Mouse (Mus musculus) limb, embryonic 15.5 days (tissue): ENCODE data around the gene Enpp1. TPM values are rescaled to one million over a fixed set of nuclear protein-coding genes. Genes with fewer than 3 reads are reported as not detected.

Experiments
- ATAC-seq: fragments of 200-750 bp; cut with Nextera tagmentation; 2 replicates; pipeline ENCODE4 v1.8.0; 2017; ENCODE audit warnings: low read depth, moderate TSS enrichment; ENCODE audit not compliant: insufficient number of reproducible peaks, low FRiP score, low TSS enrichment
- H3K27ac ChIP-seq: fragments of 300-500 bp; sonication (generic); 2 replicates; pipeline ENCODE4 v1.5.1; 2015; ENCODE audit warnings: moderate library complexity, mild to moderate bottlenecking, inconsistent platforms
- H3K27me3 ChIP-seq: fragments of 300-500 bp; sonication (generic); 2 replicates; pipeline ENCODE4 v1.6.1; 2015; ENCODE audit warnings: inconsistent platforms
- H3K36me3 ChIP-seq: fragments of 300-500 bp; sonication (generic); 2 replicates; pipeline ENCODE4 v1.6.1; 2015; ENCODE audit warnings: inconsistent platforms
- H3K4me1 ChIP-seq: fragments of 300-500 bp; sonication (generic); 2 replicates; pipeline ENCODE4 v1.6.1; 2015; ENCODE audit warnings: inconsistent platforms
- H3K4me2 ChIP-seq: fragments of 300-500 bp; sonication (generic); 2 replicates; pipeline ENCODE4 v1.6.1; 2015; ENCODE audit warnings: mild to moderate bottlenecking, inconsistent platforms
- H3K4me3 ChIP-seq: fragments of 300-500 bp; sonication (generic); 2 replicates; pipeline ENCODE4 v1.5.1; 2015; ENCODE audit warnings: mild to moderate bottlenecking, inconsistent platforms
- H3K9ac ChIP-seq: fragments of 300-500 bp; sonication (generic); 2 replicates; pipeline ENCODE4 v1.6.1; 2015; ENCODE audit warnings: inconsistent platforms
- H3K9me3 ChIP-seq: fragments of 300-500 bp; sonication (generic); 2 replicates; pipeline ENCODE4 v1.6.1; 2016; ENCODE audit warnings: inconsistent platforms
- WGBS: fragments of 180-500 bp; shearing (Covaris S2); methylation state at CpG from one replicate; pipeline ENCODE4 v1.1.7; 2015; 5-methylcytosine and 5-hydroxymethylcytosine counted together
- polyA plus RNA-seq: library from polyadenylated mRNA; unstranded; fragments of >200 nt; fragmentation: Nextera tagmentation; extraction: Ambion mirVana; gene quantifications from 2 replicates; pipeline ENCODE4 v1.2.1, GENCODE M21; 2015

Enpp1 gene
- polyA plus RNA-seq, 1 experiment from 2014 or later: 9.4 TPM

DNA sequence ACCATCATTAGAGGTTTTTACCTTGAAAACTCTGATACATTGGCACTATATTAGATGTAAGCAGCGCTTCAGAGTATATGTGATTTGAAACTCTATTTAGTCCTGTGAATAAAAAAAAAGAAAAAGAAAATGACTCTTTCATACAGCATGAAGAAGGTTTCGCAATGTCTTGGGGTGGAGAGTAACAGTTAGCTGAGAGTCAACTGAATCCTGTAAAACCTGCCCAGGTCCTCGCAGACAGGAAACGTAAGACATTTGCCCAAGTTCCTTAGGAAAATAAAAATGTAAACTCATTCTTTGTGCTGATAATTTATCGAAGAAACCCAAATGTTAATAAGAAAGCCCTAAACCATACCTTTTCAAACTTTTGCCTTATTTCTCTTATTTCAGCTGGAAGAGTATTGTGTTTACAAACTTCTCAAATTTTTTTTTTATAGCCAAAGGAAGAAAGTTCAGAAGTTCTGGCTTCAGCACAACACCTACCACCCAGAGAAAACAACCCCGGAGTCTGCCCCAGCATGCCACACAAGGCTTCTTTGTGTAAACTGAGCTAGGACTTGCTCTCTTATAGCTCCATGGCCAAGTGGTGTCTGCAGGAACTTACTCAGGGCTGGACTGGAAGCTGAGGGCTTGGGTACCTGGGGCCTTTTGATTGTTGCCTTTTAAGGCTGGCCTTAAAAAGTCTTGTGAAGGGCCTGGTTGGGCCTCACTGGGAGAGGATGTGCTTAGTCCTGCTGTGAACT lies 63.8 kb downstream of the Enpp1 start:
- no peaks in the 10 kb centered on the region for H3K4me1 ChIP-seq
- no peak overlapping the region for H3K9ac ChIP-seq
- H3K36me3 ChIP-seq: no peaks in the 10 kb centered on the region
- no peak overlapping the region for H3K4me3 ChIP-seq
- peak overlapping the region; percentile 50; the same call in 1 of the 2 replicates for H3K27ac ChIP-seq
- WGBS: 59% methylated on average over 6 of the region's 6 CpGs
- ATAC-seq: no peak
- H3K9me3 ChIP-seq: no peaks in the 10 kb centered on the region
- no peak overlapping the region for H3K4me2 ChIP-seq
- H3K27me3 ChIP-seq: no peaks in the 10 kb centered on the region

DNA sequence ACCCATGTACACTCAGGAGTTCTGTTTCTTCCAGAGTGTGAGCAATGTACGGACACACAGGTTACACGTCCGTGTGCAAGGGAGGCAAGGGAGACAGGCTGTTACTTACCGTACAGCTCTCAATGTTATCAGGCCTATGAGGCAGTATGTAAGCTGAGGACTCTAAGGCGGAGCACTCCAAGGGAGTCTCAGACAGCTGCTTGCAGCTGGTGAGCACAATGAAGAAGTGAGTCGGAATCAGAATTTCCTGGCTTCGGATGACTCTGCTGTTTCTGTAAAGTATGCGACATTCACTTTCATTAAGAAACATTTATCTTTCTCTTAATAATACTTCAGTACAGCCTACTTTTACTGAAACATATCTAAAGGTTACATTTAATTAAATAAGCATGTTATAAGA lies 66.8 kb downstream of the Enpp1 start:
- Histone ChIP-seq H3K4me3 (no peak overlapping the region), H3K27ac (no peak overlapping the region), H3K4me1 (no peaks in the 10 kb centered on the region), H3K27me3 (no peaks in the 10 kb centered on the region), H3K4me2 (no peak overlapping the region), H3K9ac (no peak overlapping the region), H3K9me3 (no peaks in the 10 kb centered on the region), H3K36me3 (no peaks in the 10 kb centered on the region)
- ATAC-seq: no peak
- 87% methylated on average over 8 of the region's 8 CpGs for WGBS

GRCm38 (mm10) chr10:24642796-24643580 lies 69.0 kb downstream of the Enpp1 start:
- Histone ChIP-seq H3K36me3 (no peaks in the 10 kb centered on the region), H3K9me3 (no peaks in the 10 kb centered on the region), H3K9ac (no peak overlapping the region), H3K4me3 (no peak overlapping the region), H3K27me3 (no peaks in the 10 kb centered on the region), H3K27ac (no peak overlapping the region), H3K4me1 (peaks cover 14% of the 10 kb centered on the region), H3K4me2 (no peak overlapping the region)
- ATAC-seq: no peak
- 74% methylated on average over 11 of the region's 11 CpGs for WGBS

DNA sequence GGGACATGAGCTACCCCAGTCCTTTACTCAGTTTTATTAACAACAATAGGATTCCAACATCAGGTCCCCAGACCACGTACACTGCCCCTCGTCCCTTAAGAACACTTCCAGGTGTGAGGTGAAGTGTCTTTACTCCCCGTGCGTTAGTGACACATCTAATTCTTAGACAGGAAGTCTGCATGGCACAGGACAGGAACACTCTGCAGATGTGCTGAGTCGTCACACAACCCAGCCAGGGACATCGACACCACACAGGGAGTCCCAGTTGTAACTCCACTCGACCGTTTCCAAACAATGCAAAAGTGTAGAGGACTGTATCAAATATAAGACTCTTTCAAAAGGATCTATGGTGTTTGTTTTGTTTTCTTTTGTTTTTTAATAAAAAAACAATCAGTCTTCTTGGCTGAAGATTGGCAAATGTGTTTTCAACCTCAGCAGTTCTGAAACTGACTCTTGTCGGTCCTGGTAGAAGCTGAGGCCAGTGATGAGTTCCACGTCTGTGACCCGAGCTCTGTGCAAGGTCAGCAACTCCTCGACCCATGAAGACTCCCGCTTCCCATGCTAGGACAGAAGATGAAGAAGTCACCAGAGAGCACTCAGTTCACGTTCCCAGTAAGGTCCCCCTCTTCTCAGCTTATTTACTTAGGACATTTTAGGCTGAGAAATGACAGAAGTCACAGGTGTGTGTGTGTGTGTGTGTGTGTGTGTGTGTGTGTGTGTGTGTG lies 70.4 kb downstream of the Enpp1 start:
- H3K9ac ChIP-seq: no peak overlapping the region
- no peaks in the 10 kb centered on the region for H3K9me3 ChIP-seq
- H3K4me2 ChIP-seq: no peak overlapping the region
- H3K27ac ChIP-seq: no peak overlapping the region
- no peak overlapping the region for H3K4me3 ChIP-seq
- no peaks in the 10 kb centered on the region for H3K27me3 ChIP-seq
- no peak for ATAC-seq
- peaks cover 14% of the 10 kb centered on the region for H3K4me1 ChIP-seq
- H3K36me3 ChIP-seq: no peaks in the 10 kb centered on the region
- WGBS: 61% methylated on average over 14 of the region's 14 CpGs

- Histone ChIP-seq H3K9ac (no peak overlapping the region), H3K36me3 (no peaks in the 10 kb centered on the region), H3K4me3 (no peak overlapping the region), H3K4me2 (no peak overlapping the region), H3K4me1 (peaks cover 14% of the 10 kb centered on the region), H3K27me3 (no peaks in the 10 kb centered on the region), H3K27ac (no peak overlapping the region), H3K9me3 (no peaks in the 10 kb centered on the region)
- 63% methylated on average over 6 of the region's 6 CpGs for WGBS
- no peak for ATAC-seq
These were observed 71.6 kb downstream of the Enpp1 start for GRCm38 (mm10) chr10:24640186-24640875.

- no peak for ATAC-seq
- peaks cover 14% of the 10 kb centered on the region for H3K4me1 ChIP-seq
- H3K27ac ChIP-seq: no peak overlapping the region
- no peak overlapping the region for H3K9ac ChIP-seq
- no peaks in the 10 kb centered on the region for H3K9me3 ChIP-seq
- no peak overlapping the region for H3K4me2 ChIP-seq
- H3K27me3 ChIP-seq: no peaks in the 10 kb centered on the region
- no peak overlapping the region for H3K4me3 ChIP-seq
- no peaks in the 10 kb centered on the region for H3K36me3 ChIP-seq
- WGBS: 47% methylated on average over 7 of the region's 7 CpGs
These were observed 72.4 kb downstream of the Enpp1 start for GRCm38 (mm10) chr10:24639596-24639995.

DNA sequence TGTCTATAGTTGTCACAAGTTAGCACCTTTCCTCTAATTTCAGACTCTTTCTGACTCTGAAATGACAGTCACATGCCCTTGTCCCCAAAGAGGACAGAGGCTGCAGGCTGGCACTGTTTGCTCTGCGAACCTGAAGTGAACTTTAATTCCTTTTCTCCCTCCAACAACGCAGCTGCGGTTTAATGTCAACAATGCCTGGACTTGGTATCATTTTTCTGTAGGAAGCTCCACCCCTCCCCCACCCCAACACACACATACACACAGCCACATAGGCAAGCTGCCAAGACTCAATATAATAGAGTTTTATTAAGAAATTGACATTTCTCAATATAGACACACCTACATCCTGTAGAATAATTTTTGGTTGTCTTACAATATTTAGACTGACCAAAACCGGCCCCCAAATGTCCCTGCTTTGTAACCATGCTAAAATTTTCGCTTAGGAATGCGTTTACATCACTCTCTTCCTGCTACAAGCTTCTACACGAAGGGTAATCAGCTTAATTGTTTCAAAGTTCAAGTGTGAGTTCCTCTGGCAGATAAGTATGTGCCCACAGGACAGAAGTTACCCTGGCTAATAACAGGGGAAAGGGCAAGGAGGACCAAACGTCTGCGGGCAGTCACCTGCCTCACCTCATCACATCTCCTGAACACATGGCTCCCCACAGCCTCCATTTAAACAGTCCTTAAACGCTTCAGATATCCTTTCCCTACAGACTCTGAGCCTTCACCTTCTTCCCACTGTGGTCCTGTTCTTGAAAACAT lies 73.5 kb downstream of the Enpp1 start:
- Histone ChIP-seq H3K4me2 (no peak overlapping the region), H3K4me3 (no peak overlapping the region), H3K9ac (no peak overlapping the region), H3K27me3 (no peaks in the 10 kb centered on the region), H3K36me3 (no peaks in the 10 kb centered on the region), H3K9me3 (no peaks in the 10 kb centered on the region), H3K27ac (no peak overlapping the region), H3K4me1 (peaks cover 17% of the 10 kb centered on the region)
- WGBS: 28% methylated on average over 10 of the region's 10 CpGs
- ATAC-seq: no peak

- H3K27me3 ChIP-seq: no peaks in the 10 kb centered on the region
- no peak overlapping the region for H3K4me2 ChIP-seq
- H3K9ac ChIP-seq: no peak overlapping the region
- 97% methylated on average over 2 of the region's 2 CpGs for WGBS
- H3K36me3 ChIP-seq: no peaks in the 10 kb centered on the region
- ATAC-seq: no peak
- H3K4me1 ChIP-seq: peaks cover 17% of the 10 kb centered on the region
- H3K4me3 ChIP-seq: no peak overlapping the region
- H3K9me3 ChIP-seq: no peaks in the 10 kb centered on the region
- no peak overlapping the region for H3K27ac ChIP-seq
These were observed 75.0 kb downstream of the Enpp1 start for GRCm38 (mm10) chr10:24636986-24637385.

- H3K36me3 ChIP-seq: no peaks in the 10 kb centered on the region
- no peaks in the 10 kb centered on the region for H3K9me3 ChIP-seq
- no peak overlapping the region for H3K9ac ChIP-seq
- WGBS: 88% methylated on average over 10 of the region's 10 CpGs
- ATAC-seq: no peak
- H3K27ac ChIP-seq: no peak overlapping the region
- H3K4me1 ChIP-seq: peaks cover 17% of the 10 kb centered on the region
- no peak overlapping the region for H3K4me2 ChIP-seq
- no peak overlapping the region for H3K4me3 ChIP-seq
- H3K27me3 ChIP-seq: no peaks in the 10 kb centered on the region
These were observed 76.1 kb downstream of the Enpp1 start for GRCm38 (mm10) chr10:24635884-24636283.

DNA sequence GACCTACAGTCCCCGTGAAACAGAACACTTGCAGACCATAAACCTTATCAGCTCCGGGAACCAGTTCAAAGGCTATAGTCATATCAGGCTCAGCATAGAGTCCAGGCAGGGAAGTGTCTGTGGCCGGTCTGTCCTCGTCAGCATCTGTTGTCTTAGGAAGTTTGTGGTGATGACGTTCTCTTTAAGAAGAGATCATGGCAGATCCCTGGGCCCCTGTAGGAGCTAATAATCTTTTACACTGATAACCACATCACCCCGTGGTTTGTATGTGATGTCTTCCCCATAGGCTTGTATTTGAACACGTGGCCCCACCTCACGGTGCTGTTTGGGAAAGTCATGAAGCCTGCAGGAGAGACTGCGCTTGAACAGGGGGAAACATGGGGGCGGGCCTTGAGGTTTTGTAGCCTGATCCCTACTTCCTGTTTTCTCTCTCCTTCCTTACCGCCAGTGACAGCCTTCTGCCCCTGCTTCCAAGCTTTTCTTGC lies 76.6 kb downstream of the Enpp1 start:
- H3K4me3 ChIP-seq: no peak overlapping the region
- 68% methylated on average over 11 of the region's 11 CpGs for WGBS

DNA sequence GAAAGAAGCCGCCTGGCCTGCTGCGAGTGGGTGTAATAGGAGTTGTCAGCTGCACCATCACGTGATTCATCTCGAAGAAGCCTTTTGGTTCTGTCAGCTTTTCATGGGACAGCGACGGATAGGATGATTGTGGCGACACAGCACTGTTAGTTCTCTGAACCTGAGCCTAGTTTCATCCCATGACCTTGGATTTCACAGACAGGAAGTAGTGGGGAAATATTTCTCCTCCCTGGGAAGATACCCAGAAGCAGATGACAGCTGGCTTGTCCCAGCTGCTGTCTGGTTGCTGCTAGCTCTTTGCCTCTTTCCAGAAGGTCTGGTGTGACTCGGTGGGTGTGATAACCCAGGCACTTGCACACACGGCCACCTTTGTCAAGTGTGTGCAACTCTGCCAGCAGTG lies 77.7 kb downstream of the Enpp1 start:
- Histone ChIP-seq H3K4me2 (no peak overlapping the region), H3K9me3 (no peaks in the 10 kb centered on the region), H3K4me1 (peaks cover 11% of the 10 kb centered on the region), H3K9ac (no peak overlapping the region), H3K27ac (no peak overlapping the region), H3K4me3 (no peak overlapping the region), H3K36me3 (no peaks in the 10 kb centered on the region), H3K27me3 (no peaks in the 10 kb centered on the region)
- no peak for ATAC-seq
- WGBS: 77% methylated on average over 9 of the region's 9 CpGs

More for the DNA sequence above, 76.6 kb downstream of the Enpp1 start:
- Histone ChIP-seq H3K4me2 (no peak overlapping the region), H3K9ac (no peak overlapping the region), H3K36me3 (no peaks in the 10 kb centered on the region), H3K27me3 (no peaks in the 10 kb centered on the region), H3K4me1 (peaks cover 17% of the 10 kb centered on the region), H3K9me3 (no peaks in the 10 kb centered on the region), H3K27ac (no peak overlapping the region)
- no peak for ATAC-seq
